Mouse (Mus musculus) ovary, postnatal 36 days (tissue): Measurements from ENCODE around the gene Inhbc.
"Not testable (repeated sequence)": the region's sequence is repeated elsewhere in the genome, so short reads cannot be mapped to it uniquely, and the experiment has no call there.

Source experiments
- DNase-seq: peaks from one replicate; pipeline ENCODE4 v3.0.0; 2022; ENCODE audit warnings: low spot score, mixed read lengths

The Inhbc gene

DNA sequence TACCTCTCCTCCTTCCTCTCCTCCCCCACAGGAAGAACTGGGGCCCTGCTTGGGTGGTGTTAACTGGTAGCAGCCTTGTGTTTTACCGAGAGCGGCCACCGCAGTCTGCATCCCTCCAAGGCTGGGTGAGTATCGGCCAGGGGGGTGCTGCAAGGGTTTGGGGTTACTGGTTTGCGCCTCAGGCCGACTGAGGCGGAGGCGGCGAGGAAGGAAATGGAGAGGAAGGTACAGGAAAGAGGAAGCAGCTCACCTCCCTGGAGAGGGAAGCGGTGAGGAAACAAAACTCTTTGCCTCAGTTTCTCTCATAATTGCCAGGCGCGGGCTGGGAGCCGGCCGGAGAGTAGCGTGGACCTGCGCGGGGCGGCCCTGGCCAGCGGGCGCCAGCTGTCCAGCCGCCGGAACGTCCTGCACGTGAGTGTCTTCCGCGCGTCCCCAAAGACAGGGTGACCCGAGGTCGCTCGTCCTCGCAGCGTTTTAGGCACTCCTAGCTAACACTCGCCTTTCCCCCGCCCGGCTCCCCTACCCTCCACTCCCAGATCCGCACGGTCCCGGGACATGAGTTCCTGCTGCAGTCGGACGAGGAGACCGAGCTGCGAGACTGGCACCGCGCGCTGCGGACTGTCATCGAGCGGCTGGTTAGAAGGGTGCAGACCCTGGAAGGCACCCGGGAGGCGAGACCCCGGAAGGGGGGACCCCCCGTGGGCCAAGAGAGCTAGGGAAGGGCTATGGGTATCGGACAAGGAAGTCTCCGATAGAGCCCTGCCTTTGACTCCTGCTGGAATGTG is 44.0 kb downstream of the Inhbc start:
- no peak for DNase-seq

DNA sequence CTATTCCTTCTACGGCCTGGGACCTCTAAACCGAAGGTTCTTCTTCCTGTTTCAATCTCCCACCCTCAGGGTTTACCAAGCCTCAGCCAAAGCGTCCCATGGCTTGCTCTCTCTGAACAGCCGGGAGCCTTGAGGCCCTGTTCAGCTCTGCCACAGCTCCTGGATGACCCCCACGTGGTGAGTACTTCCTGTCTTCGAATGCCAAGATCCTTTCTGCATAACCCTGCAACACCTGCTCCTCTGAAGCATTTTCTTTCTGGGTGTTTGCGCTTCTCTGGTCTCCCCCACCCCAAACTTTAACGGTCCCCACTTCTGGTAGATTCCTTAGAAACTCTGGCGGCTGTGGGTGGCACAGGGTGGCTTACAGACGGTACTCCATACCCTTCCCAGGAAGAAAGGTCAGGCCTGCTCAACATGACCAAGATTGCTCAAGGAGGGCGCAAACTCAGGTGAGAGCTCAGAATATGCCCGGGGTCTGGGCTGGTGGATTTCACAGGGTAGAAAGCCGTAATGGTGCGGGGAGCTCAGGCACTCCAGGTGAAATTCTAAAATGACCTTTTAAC is 44.7 kb downstream of the Inhbc start:
- DNase-seq, result no peak

DNA sequence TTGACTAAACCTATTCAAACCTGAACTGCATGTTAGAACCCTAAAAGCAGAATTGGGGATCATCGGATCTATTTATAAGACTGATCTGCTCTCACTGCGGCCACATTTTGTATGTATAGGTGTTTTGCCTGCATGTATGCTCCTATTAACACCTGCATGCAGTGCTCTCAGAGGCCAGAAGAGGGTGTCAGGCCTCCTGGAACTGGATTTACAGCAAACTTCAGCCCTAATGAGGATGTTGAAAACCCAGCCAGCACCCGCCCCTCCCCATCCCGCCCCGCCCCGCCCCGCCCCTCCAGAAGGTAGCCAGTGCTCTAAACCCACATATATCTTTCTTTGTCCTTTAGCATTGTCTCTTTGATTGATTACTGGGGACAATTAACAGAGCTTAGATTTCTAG is 45.7 kb downstream of the Inhbc start:
- no peak for DNase-seq

DNA sequence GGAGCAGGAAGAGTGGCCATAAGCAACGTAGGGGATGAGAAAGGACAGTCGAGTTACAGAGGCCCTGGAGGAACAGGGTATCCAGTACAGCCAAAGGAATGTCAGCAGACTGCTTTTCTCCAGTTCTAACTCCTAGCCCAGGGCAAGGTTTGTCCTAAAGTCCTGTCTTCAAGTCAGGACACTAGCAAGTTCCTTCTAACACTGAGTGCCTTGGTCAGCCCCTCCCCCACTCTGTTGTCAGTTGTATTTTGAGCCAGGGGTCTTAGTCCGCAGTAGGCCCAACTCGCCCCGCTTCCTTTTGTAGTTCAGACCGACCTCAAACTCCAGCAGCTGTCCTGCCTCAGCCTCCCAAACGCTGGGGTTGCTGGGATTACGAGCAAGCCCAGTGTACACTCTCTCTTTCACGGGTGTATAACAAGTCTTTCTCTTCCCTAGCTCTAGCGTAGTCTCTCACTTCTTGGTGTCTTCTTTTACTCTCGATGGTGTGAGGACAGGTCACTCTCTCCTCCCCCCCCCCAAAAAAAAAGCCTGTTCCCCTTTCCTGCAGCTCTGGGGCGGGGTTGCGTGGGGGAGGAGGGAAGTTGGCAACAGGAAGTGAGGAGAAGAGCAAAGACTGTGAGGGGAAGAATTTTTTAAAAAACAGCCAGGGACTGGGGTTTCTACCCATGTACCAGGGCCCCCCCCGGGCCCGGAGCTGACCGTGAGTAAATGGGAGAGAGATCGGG is 46.9 kb downstream of the Inhbc start:
- no peak for DNase-seq

DNA sequence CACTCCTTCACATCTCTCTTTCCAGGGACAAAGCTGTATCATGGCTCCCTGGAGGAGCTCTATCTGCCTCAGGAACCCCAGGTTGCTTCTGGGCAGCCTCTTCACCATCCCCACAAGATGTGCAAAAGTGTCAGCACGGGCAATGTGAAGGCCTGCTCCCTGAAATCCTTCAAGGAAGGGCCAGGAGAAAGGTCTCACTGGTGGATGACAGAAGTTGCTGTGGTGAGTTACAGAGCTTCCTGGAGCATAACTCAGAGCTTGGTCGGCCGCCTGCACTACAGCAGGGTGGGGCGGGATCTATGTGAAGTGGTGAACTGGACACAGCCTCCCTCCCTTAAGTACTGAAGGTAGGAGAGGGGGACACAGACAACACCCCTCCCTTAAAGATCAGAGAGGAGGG is 47.6 kb downstream of the Inhbc start:
- DNase-seq, result no peak

DNA sequence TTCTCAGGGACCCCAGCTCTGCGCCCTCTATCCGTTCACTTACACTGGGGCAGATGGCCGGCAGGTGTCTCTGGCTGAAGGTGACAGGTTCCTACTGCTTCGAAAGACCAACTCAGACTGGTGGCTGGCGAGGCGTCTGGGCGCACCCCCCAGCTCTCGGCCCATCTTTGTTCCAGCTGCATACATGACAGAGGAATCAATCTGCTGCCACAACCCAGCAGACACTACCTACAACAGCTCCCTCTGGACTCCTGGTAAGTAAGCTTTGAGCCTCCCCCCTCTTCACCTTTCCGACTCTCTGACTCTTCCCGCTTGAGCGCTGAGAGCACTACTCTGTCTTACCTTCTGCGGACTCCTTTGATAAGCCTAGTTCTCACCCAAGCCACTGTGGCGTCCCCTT is 48.1 kb downstream of the Inhbc start:
- DNase-seq, result no peak

DNA sequence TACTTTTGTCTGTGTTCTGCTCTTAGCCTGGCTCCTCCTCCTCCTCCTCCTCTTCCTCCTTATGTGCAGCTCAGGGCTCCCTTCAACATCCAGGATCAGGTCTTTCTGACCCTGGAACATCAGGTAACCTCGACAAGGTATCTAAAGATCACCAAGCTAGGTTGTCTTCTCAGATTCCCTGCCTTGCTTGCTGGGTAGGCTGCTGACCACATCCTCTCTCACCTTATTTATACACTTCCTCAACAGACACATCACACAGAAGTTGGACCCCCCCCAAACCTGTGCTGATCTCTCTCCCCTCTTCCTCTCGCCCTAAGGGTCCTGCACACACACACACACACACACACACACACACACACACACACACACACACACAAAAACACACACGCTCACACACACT is 48.6 kb downstream of the Inhbc start, which contains the start of gene Arhgap9:
Gene Arhgap9 (plus strand): TSS at position 344 of the 400 bp plus-strand sequence.
- no peak for DNase-seq

DNA sequence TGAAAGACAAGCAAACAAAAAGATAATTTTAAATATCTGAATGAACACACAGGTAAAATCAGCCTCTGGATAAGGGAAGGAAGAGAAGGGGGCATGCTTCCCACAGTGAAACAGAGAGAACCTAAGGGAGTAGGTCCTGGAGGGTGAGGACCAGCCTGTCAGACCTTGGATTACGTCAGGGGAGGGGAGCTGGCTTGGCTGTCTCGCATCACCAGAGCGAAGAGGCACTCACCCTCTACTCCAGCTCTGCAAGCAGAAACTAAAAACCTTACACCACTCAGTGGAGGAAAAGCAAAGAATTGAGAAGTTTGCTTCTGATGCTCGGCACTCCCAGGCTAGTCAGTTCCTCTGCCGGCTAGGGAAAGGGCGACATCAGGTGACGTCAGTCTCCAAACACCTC is 50.3 kb downstream of the Inhbc start:
- DNase-seq, result no peak

DNA sequence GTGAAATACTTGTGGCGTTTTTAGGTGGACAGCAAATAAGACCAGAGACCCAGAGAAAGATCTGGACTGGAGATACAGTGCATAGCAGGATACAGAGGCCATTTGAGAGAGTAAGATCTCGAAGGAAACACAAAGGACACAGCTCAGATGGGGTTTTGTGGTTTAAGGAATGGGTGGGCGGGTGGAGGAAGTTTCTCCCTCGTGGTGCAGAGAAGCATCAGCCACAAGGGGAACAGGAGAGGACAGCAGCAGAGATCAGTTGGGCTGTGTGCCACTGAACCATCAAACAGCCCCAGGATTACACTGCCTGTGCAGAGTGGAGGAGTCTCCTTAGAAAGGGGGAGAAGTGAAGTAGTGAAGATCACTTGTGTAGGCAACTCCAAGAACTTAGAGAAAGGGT is 52.2 kb downstream of the Inhbc start:
- no peak for DNase-seq

DNA sequence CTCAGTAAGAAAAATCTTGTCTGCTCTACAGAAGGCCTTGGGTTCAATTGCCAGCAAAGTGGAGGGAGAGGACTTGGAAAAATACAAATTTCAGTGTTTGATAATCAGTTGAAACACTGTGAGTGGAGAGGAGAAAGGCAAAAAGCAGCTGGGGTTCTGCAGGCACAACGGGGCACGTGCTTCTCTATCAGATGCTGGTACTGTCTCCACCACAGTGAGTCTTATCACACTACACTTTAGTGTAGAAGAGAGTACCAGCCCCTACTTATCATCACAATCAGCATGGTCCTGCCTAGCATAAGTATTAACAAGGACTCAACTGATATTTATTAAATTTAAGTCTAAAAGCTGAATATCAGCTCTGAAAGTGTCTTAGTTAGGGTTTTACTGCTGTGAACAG is 53.0 kb downstream of the Inhbc start:
- DNase-seq, result no peak

DNA sequence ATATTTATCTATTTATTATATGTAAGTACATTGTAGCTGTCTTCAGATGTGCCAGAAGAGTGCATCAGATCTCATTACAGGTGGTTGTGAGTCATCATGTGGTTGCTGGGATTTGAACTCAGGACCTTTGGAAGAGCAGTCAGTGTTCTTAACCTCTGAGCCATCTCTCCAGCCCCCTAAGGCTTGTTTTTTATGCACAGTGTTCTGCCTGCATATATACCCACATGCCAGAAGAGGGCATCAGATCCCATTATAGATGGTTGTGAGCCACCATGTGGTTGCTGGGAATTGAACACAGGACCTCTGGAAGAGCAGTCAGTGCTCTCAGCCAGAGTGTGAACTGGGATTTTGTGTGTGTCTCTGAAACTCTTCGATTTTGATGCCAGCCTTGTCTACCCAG is 55.3 kb downstream of the Inhbc start:
- not testable (repeated sequence) for DNase-seq

DNA sequence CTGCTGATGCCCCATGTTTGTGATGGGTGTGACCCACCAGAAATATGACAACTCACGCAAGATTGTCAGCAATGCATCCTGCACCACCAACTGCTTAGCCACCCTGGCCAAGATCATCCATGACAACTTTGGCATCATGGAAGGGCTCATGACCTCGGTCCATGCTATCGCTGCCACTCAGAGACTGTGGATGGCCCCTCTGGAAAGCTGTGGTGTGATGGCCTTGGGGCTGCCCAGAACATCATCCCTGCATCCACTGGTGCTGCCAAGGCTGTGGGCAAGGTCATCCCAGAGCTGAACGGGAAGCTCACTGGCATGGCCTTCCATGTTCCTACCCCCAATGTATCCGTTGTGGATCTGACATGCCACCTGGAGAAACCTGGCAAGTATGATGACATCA is 56.7 kb downstream of the Inhbc start:
- not testable (repeated sequence) for DNase-seq

DNA sequence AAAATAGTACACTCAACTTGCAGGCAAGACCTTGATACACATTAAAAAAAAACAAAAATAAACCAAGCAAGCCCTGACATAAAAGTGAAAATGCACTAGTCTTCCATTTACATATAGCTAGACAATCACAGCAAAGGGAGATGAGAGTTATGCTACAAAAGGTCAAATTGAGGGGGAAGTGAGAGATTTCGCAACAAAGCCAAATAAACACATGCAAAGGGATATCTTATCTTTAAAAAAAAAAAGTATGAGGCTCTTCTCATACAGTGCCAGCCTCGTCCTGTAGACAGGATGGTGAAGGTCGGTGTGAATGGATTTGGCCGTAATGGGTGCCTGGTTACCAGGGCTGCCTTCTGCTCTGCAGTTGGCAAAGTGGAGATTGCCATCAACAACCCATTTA is 57.4 kb downstream of the Inhbc start:
- no peak for DNase-seq

DNA sequence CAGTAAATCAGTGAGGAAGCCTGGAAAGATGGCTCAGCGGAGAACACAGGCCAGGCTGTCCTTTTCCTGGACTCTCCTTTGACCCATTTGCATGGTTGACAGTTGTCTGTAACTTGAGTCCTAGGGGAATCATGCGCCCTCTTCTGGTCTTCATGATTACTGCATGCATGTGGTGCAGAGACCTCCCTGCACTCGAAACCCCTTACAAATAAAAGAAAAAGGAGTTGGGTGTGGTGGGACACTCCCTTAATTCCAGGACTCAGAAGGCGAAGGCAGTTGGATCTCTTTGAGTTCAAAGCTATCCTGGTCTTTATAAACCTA is 57.9 kb downstream of the Inhbc start:
- DNase-seq, result peak; percentile 63

DNA sequence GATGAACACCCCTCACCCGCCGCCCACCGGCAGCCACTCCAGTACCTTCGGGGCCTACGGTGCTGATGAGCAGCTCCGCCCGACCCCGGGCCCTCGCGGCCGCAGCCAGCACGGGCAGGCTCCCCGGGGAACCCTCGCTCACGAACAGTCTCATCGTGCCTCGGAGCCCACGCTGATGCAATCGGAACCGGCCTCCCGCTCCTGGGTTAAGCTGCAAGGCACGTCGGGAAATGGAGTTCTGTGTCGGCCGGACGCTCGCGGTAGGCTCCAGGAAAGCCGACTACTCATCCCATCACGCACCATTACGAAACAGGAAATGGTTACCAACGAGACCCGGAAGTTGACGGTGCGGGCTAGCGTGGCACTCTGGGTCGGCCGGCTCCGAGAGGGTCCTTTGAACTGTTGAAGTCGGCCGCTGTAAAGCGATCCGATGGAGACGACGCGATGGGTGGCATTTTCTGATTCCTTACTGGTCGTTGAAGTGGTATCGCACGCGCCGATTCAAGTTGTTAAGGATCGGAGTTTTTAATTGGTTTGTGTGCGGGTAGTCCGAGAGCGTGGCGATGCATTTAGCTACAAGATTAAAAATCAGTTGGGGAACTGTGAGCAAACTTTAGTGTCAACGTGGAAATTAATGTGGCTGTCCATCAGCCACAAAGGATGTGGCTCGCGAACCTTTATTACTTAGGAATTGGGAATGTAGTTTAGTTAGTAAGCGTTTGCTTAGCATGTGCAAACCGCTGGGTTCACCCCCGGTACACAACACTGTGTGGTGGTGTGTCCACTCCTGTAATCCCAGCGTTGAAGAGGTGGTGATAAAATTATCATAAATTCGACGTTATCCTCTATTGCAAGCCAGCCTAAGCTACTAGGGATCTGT is 58.5 kb downstream of the Inhbc start, which contains the start of gene Mars:
Gene Mars (minus strand): TSS at position 311 of the 880 bp plus-strand sequence.
- DNase-seq, result peak; percentile 91

DNA sequence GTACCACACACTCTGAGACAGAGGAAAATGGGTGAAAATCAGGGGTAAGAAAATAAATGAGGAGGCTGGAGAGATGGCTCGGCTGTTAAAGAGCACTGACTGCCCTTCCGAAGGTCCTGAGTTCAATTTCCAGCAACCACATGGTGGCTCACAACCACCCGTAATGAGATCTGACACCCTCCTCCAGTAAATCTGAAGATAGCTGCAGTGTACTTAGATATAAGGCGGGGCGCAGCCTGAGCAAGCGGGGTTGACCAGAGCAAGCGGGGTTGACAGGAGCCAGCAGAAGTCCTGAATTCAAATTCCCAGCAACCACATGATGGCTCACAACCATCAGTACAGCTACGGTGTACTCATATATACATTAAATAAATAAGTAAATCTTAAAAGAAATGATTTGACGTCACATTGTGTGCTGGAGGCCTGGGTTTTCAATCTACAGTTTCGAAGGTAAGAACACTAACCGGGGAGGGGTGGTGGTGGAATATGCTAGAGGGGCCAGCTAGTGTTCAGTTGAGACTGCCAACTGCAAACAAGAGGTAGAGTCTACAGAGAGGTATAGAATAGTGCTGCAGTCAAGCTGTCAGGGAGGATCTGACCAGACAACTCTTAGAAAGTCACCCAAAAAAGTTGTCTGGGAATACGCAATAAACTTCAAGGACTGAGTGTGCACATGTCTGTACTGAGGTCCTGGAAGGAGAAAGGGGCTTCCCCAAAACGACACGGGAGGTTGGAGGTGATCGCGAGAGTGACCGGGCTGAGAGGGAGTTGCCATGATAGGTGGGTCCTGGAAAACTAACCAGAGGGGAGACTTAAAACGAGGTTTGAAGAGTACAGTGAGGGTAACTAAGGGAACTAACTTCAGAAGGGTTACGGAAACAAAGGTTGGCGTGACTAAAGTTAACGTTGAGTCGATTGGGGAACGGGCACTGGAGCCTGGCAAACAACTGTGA is 59.4 kb downstream of the Inhbc start:
- DNase-seq, result no peak

DNA sequence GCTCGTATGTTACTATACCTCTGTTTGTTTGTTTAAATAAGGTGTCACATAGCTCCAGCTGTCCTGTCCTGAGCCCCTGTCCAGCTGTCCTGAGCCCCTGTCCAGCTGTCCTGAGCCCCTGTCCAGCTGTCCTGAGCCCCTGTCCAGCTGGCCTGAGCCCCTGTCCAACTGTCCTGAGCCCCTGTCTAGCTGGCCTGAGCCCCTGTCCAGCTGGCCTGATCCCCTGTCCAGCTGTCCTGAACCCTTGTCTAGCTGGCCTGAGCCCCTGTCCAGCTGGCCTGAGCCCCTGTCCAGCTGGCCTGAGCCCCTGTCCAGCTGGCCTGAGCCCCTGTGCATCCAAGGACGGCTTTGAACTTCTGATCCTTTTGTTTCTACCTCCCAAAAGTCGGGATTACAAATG is 61.1 kb downstream of the Inhbc start:
- not testable (repeated sequence) for DNase-seq
